Mouse (Mus musculus): ENCODE data around the gene Ltbp2. TPM values are rescaled to one million over a fixed set of nuclear protein-coding genes. Genes with fewer than 3 reads are reported as not detected.

Ltbp2 gene
- total RNA-seq, 2 experiments from 2014 or later, result under 0.01 TPM; not detected in 1

- ATAC-seq (ENCODE audit: poor library complexity, severe bottlenecking), result no peak
These were observed 34.9 kb downstream of the Ltbp2 start for GRCm38 (mm10) chr12:84841158-84842140.

- ATAC-seq (ENCODE audit: poor library complexity, severe bottlenecking), result no peak
These were observed 35.6 kb downstream of the Ltbp2 start for GRCm38 (mm10) chr12:84840734-84841133.

- ATAC-seq (ENCODE audit: poor library complexity, severe bottlenecking), result no peak
These were observed 36.4 kb downstream of the Ltbp2 start for GRCm38 (mm10) chr12:84839965-84840364.

- no peak for ATAC-seq (ENCODE audit: poor library complexity, severe bottlenecking)
These were observed 40.7 kb downstream of the Ltbp2 start for GRCm38 (mm10) chr12:84835626-84836025.

- no peak for ATAC-seq (ENCODE audit: poor library complexity, severe bottlenecking)
These were observed 41.6 kb downstream of the Ltbp2 start for GRCm38 (mm10) chr12:84834773-84835172.

- no peak for ATAC-seq (ENCODE audit: poor library complexity, severe bottlenecking)
These were observed 44.7 kb downstream of the Ltbp2 start for GRCm38 (mm10) chr12:84831648-84832047.

GRCm38 (mm10) chr12:84831141-84831540 lies 45.2 kb downstream of the Ltbp2 start:
- no peak for ATAC-seq (ENCODE audit: poor library complexity, severe bottlenecking)

GRCm38 (mm10) chr12:84830438-84830837 lies 45.9 kb downstream of the Ltbp2 start:
- ATAC-seq (ENCODE audit: poor library complexity, severe bottlenecking), result no peak

- ATAC-seq (ENCODE audit: poor library complexity, severe bottlenecking), result no peak
These were observed 46.4 kb downstream of the Ltbp2 start for GRCm38 (mm10) chr12:84829913-84830312.

GRCm38 (mm10) chr12:84829109-84829724 lies 47.1 kb downstream of the Ltbp2 start:
- no peak for ATAC-seq (ENCODE audit: poor library complexity, severe bottlenecking)

- ATAC-seq (ENCODE audit: poor library complexity, severe bottlenecking), result no peak
These were observed 48.9 kb downstream of the Ltbp2 start for GRCm38 (mm10) chr12:84827384-84827933.

- ATAC-seq (ENCODE audit: poor library complexity, severe bottlenecking), result no peak
These were observed 52.1 kb downstream of the Ltbp2 start for GRCm38 (mm10) chr12:84824203-84824602.

- ATAC-seq (ENCODE audit: poor library complexity, severe bottlenecking), result no peak
These were observed 52.7 kb downstream of the Ltbp2 start for GRCm38 (mm10) chr12:84823601-84824000.

- no peak for ATAC-seq (ENCODE audit: poor library complexity, severe bottlenecking)
These were observed 56.8 kb downstream of the Ltbp2 start for GRCm38 (mm10) chr12:84819236-84820168.

GRCm38 (mm10) chr12:84818496-84818895 lies 57.8 kb downstream of the Ltbp2 start:
- no peak for ATAC-seq (ENCODE audit: poor library complexity, severe bottlenecking)

- no peak for ATAC-seq (ENCODE audit: poor library complexity, severe bottlenecking)
These were observed 61.5 kb downstream of the Ltbp2 start for GRCm38 (mm10) chr12:84814663-84815325.

- ATAC-seq (ENCODE audit: poor library complexity, severe bottlenecking), result no peak
These were observed 62.6 kb downstream of the Ltbp2 start for GRCm38 (mm10) chr12:84813773-84814172.

- ATAC-seq (ENCODE audit: poor library complexity, severe bottlenecking), result no peak
These were observed 64.3 kb downstream of the Ltbp2 start for GRCm38 (mm10) chr12:84812004-84812403.

GRCm38 (mm10) chr12:84811510-84811909 lies 64.8 kb downstream of the Ltbp2 start:
- no peak for ATAC-seq (ENCODE audit: poor library complexity, severe bottlenecking)

GRCm38 (mm10) chr12:84810810-84811209 lies 65.5 kb downstream of the Ltbp2 start:
- no peak for ATAC-seq (ENCODE audit: poor library complexity, severe bottlenecking)

Measured in megakaryocyte, adult 5-6 weeks (primary cell).